Comparison of ENCODE assay signal across 36 mouse cellular contexts in genomic region chr14:24281278-24281677, GRCm38 (mm10). TPM values are rescaled to one million over a fixed set of nuclear protein-coding genes. Genes with fewer than 3 reads are reported as not detected.
A peak's percentile ranks its signal among the peaks of the same experiment; 100 is the strongest.
DNase-seq lines count a peak whose midpoint lies in the region; TF ChIP-seq lines count a peak whose summit lies in the region.
"Had no signal": no experiment of that assay in that cellular context is flagged by ENCODE, and none has a peak within 500 bp of the region (broad histone marks: within the 10 kb centered on the region; RNA-seq: fewer than 3 reads in every experiment).

No protein-coding gene starts in this region.

- H3K36me3 ChIP-seq in kidney, adult 2 months (ENCODE audit: control insufficient read depth, insufficient read depth, low read length) = no peaks in the 10 kb centered on the region
- H3K36me3 ChIP-seq: embryonic facial prominence, embryonic 15.5 days; forebrain, embryonic 15.5 days; limb, embryonic 13.5 days; liver, embryonic 13.5 days; midbrain, embryonic 12.5 days had no signal

- WGBS in kidney, adult 2 months = 66% methylated on average over 4 of the region's 4 CpGs

- DNase-seq in adrenal gland, postnatal 14 days = peak; percentile 31
- DNase-seq in adrenal gland, adult (ENCODE audit: inconsistent age in 2 of 2, low spot score in 1 of 2) = no peak
- peak; percentile 8 for DNase-seq in kidney, postnatal 14 days
- no peak for DNase-seq in kidney, adult 2 months
- peak; percentile 48 for DNase-seq in testis, postnatal 10 days (ENCODE audit: low spot score)
- no peak for DNase-seq in testis, postnatal 14 days (ENCODE audit: low spot score)
- DNase-seq in gastrocnemius, adult 18-20 months (ENCODE audit: low spot score) = no peak
- DNase-seq in left cerebral cortex, adult 8-10 months (ENCODE audit: low spot score in 2 of 2) = no peak
- DNase-seq: adrenal gland, postnatal 25 days; cerebellum, adult 9-10 months; gastrocnemius, postnatal 25 days; kidney, adult 11 months; layer of hippocampus, postnatal 36 days; liver, embryonic 13.5 days; thymus, postnatal 14 days had no signal

- TF ChIP-seq POLR2A in kidney, adult 2 months (IDR thresholded peaks at IDR 0.05; ENCODE audit: low read depth, low read length) = no peak

- no peaks in the 10 kb centered on the region for H3K27me3 ChIP-seq in kidney, adult 2 months (replicated peaks; ENCODE audit: control insufficient read depth, insufficient read depth, low read length)
- H3K27me3 ChIP-seq: embryonic facial prominence, embryonic 15.5 days; forebrain, embryonic 15.5 days; limb, embryonic 13.5 days; midbrain, embryonic 12.5 days had no signal

- H3K4me1 ChIP-seq in kidney, adult 2 months (ENCODE audit: control insufficient read depth, insufficient read depth, low read length) = no peaks in the 10 kb centered on the region
- H3K4me1 ChIP-seq: embryonic facial prominence, embryonic 15.5 days; forebrain, embryonic 15.5 days; limb, embryonic 13.5 days; liver, embryonic 13.5 days; midbrain, embryonic 12.5 days had no signal

- no peak overlapping the region for H3K27ac ChIP-seq in kidney, adult 2 months (ENCODE audit: insufficient read depth, low read depth, low read length)
- H3K27ac ChIP-seq: embryonic facial prominence, embryonic 15.5 days; forebrain, embryonic 15.5 days; hindbrain, postnatal 0 days; limb, embryonic 13.5 days; liver, embryonic 13.5 days; midbrain, embryonic 12.5 days had no signal

- no peak for TF ChIP-seq CTCF in kidney, adult 2 months (conservative IDR thresholded peaks at IDR 0.05; ENCODE audit: insufficient read depth, insufficient read length, low read depth, low read length)

- no peak overlapping the region for H3K4me3 ChIP-seq in kidney, adult 2 months (ENCODE audit: insufficient read depth, low read depth, low read length)
- H3K4me3 ChIP-seq: embryonic facial prominence, embryonic 15.5 days; forebrain, embryonic 15.5 days; limb, embryonic 13.5 days; liver, embryonic 13.5 days; midbrain, embryonic 12.5 days had no signal

RNA-seq across cellular contexts. Expression of gene E330034G19Rik, which starts 11.7 kb away (rescaled TPM):
- total RNA-seq in adrenal gland, postnatal 14 days (2021) = not detected in 2 replicates
- not detected in 2 replicates for polyA plus RNA-seq in kidney, adult 2 months (2012; rRNA removed)
- not detected for total RNA-seq in gastrocnemius, adult 18-20 months (2021)
- total RNA-seq in left cerebral cortex, adult 8-10 months (2022) = not detected
- total RNA-seq: adrenal gland, postnatal 25 days; common myeloid progenitor, adult 5-6 weeks; ES-E14; gastrocnemius, postnatal 25 days; hindbrain, postnatal 0 days; layer of hippocampus, adult 8-10 months; layer of hippocampus, postnatal 36 days; left cerebral cortex, postnatal 25 days; megakaryocyte, adult 5-6 weeks; monocyte, adult 5-6 weeks; neutrophil, adult 5-6 weeks had no signal
- polyA plus RNA-seq: activated CD4-positive, CD25-positive, alpha-beta regulatory T cell, adult 4 months; CD4-positive, CD25-positive, alpha-beta regulatory T cell, adult 4 months; forebrain, embryonic 15.5 days; heart, embryonic 11.5 days; heart, postnatal 0 days; hindbrain, embryonic 11.5 days; liver, embryonic 13.5 days; lung, embryonic 16.5 days; midbrain, embryonic 12.5 days; Patski; small intestine, adult 2 months; stomach, embryonic 16.5 days had no signal

RNA-seq across cellular contexts. Expression of gene Dlg5, which starts 35.6 kb away (rescaled TPM):
- 35.9 and 50.1 TPM in 2 replicates for total RNA-seq in adrenal gland, postnatal 14 days (2021)
- 31.0 and 37.3 TPM in 2 replicates for polyA plus RNA-seq in kidney, adult 2 months (2012; rRNA removed)
- total RNA-seq in gastrocnemius, adult 18-20 months (2021) = 1 to 10 TPM; 5.5 to 6.7 TPM
- total RNA-seq in left cerebral cortex, adult 8-10 months (2022) = 10 to 100 TPM; 30.9 to 42.0 (median 34.4) TPM
- total RNA-seq: common myeloid progenitor, adult 5-6 weeks; neutrophil, adult 5-6 weeks had no signal

Comparison
In these comparisons a context has a peak if more than half of its experiments do, and no peak if none do; other contexts are left out.
1. DNase-seq: peak in adrenal gland, postnatal 14 days (single experiment), kidney, postnatal 14 days (single experiment) and testis, postnatal 10 days (single experiment); none in adrenal gland, adult (0 of 2), kidney, adult 2 months (single experiment), testis, postnatal 14 days (single experiment), gastrocnemius, adult 18-20 months (single experiment) and left cerebral cortex, adult 8-10 months (0 of 2).